Mouse (Mus musculus): Measurements from ENCODE around the gene Scimp. TPM values are rescaled to one million over a fixed set of nuclear protein-coding genes. Genes with fewer than 3 reads are reported as not detected.

The Scimp gene
- polyA plus RNA-seq, 1 experiment = 0.10 TPM

DNA sequence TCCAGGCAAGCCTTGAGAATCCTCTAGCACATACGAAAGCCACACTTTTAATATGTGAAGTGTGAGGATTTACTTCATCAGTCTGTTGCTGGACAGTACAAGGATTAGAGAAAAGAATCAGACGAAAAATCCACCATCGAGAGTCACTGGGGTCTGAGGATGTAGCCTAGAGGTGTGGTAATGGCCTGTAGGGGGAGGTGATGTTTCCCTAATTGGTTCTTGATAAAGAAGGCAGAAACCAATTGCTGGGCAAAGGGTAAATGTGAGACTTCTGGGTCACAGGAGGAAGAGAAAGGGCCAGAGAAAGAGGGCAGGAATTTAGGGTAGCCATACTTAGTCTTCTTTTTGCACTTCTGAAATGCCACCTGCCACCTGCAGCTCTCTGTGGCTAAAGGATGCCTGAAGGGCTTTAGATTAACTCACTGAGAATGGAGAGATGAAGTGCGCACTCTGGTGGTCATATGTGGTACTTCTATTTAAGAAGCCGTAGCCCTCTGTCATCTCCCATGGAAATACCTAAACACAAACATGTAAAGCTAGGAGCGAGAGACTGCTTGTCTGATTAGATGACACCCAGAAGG lies 3.2 kb upstream of the Scimp start:
- no peak overlapping the region for H3ac ChIP-seq (ENCODE audit: control insufficient read depth, insufficient read length)
- no peaks in the 10 kb centered on the region for H3K36me3 ChIP-seq (ENCODE audit: control insufficient read depth, insufficient read depth)
- H3K27me3 ChIP-seq (ENCODE audit: control insufficient read depth, insufficient read depth, insufficient read length) = no peaks in the 10 kb centered on the region
- H3K4me3 ChIP-seq = no peak overlapping the region
- no peak overlapping the region for H3K4me2 ChIP-seq (ENCODE audit: low read depth)
- TF ChIP-seq USF1 (IDR thresholded peaks at IDR 0.05; ENCODE audit: low read depth) (no peak), MAX (IDR thresholded peaks at IDR 0.05; ENCODE audit: low read depth) (no peak), REST (IDR thresholded peaks at IDR 0.05; ENCODE audit: insufficient read depth, insufficient read length) (no peak), SRF (IDR thresholded peaks at IDR 0.05; ENCODE audit: control insufficient read depth, insufficient read length, low read depth) (no peak), MYOG (IDR thresholded peaks at IDR 0.05; ENCODE audit: control insufficient read depth in 1 of 3, insufficient read depth in 1 of 3, insufficient read length in 2 of 3, low read depth in 2 of 3) (no peak), MYOD1 (IDR thresholded peaks at IDR 0.05; ENCODE audit: control insufficient read depth in 1 of 3, insufficient read length in 2 of 3, low read depth in 2 of 3) (no peak)
- no peaks in the 10 kb centered on the region for H3K79me2 ChIP-seq (ENCODE audit: control insufficient read depth, insufficient read depth)

DNA sequence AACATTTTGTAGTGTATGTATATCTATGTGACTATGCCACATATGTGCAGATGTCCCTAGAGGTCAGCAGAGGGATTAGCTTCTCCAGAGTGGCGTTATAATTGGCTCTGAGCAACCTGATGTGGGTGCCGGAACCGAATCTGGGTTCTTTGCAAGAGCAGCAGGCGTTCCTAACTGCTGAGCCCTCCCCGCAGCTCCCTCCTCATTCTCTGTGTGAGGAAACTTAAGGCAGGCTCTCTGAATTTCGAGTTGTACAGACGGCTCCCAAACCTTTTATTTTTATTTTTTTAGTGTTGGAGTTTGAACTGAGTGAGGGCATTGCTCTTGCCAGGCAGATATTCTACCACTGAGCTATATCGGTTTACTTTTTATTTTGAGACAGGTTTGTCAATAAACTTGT lies 2.7 kb upstream of the Scimp start:
- no peak overlapping the region for H3K4me2 ChIP-seq (ENCODE audit: low read depth)
- no peak overlapping the region for H3K4me3 ChIP-seq
- H3K36me3 ChIP-seq (ENCODE audit: control insufficient read depth, insufficient read depth) = no peaks in the 10 kb centered on the region
- no peaks in the 10 kb centered on the region for H3K27me3 ChIP-seq (ENCODE audit: control insufficient read depth, insufficient read depth, insufficient read length)
- no peak for TF ChIP-seq MYOD1 (IDR thresholded peaks at IDR 0.05; ENCODE audit: control insufficient read depth in 1 of 3, insufficient read length in 2 of 3, low read depth in 2 of 3)
- no peak for TF ChIP-seq POLR2AphosphoS2 (IDR thresholded peaks at IDR 0.05; ENCODE audit: insufficient read length, low read depth)
- TF ChIP-seq CEBPB (IDR thresholded peaks at IDR 0.05; ENCODE audit: insufficient read depth, poor library complexity, severe bottlenecking) = no peak
- TF ChIP-seq POLR2A (IDR thresholded peaks at IDR 0.05; ENCODE audit: insufficient read length, low read depth) = no peak
- TF ChIP-seq SRF (IDR thresholded peaks at IDR 0.05; ENCODE audit: control insufficient read depth, insufficient read length, low read depth) = no peak
- no peak for TF ChIP-seq REST (IDR thresholded peaks at IDR 0.05; ENCODE audit: insufficient read depth, insufficient read length)
- no peak for TF ChIP-seq TCF12 (IDR thresholded peaks at IDR 0.05; ENCODE audit: insufficient read depth, poor library complexity, severe bottlenecking)
- TF ChIP-seq MAX (IDR thresholded peaks at IDR 0.05; ENCODE audit: low read depth) = no peak
- no peak for TF ChIP-seq E2F4 (IDR thresholded peaks at IDR 0.05; ENCODE audit: insufficient read depth)
- TF ChIP-seq MYOG (IDR thresholded peaks at IDR 0.05; ENCODE audit: control insufficient read depth in 1 of 3, insufficient read depth in 1 of 3, insufficient read length in 2 of 3, low read depth in 2 of 3) = no peak
- no peak for TF ChIP-seq USF1 (IDR thresholded peaks at IDR 0.05; ENCODE audit: low read depth)
- no peak for TF ChIP-seq TCF3 (IDR thresholded peaks at IDR 0.05; ENCODE audit: insufficient read length, low read depth)
- H3K79me2 ChIP-seq (ENCODE audit: control insufficient read depth, insufficient read depth) = no peaks in the 10 kb centered on the region
- no peak overlapping the region for H3ac ChIP-seq (ENCODE audit: control insufficient read depth, insufficient read length)

DNA sequence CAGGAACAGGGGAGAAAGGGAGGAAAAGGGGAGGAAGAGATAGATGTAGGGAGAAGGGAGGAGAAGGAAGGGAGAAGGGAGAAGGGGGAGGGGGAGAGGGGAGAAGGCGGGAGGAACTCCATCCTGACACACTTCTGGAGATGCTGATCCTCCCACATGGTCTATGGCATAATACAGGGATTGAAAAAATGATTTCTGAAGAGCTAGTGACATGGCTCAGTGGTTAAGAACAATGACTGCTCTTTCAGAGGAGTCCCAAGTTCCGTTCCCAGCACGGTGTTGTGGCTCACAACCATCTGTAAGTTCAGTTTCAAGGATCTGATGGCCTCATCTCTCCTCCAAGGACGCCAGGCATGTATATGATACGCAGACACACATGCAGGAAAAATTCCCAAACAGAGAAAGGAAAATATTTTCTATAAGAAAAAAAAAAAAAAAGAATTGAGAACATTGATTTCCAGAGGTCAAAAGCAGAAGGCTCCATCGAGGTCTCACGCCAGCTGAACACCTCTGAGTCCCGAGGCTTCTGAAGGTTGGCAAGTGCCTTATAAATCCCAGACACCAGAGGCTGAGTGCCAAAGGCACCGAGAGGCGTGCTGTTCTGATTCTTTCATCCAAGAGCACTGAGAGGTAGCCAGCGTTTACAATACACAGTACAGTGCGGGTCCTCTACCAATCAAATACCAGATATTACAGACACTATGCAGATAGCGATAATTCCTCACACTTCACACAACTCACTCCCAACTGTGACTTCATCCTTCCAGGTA lies 730 bp downstream of the Scimp start:
- Histone ChIP-seq H3K4me3 (no peak overlapping the region), H3K79me2 (ENCODE audit: control insufficient read depth, insufficient read depth) (no peaks in the 10 kb centered on the region), H3ac (ENCODE audit: control insufficient read depth, insufficient read length) (no peak overlapping the region), H3K4me2 (ENCODE audit: low read depth) (no peak overlapping the region), H3K36me3 (ENCODE audit: control insufficient read depth, insufficient read depth) (no peaks in the 10 kb centered on the region), H3K27me3 (ENCODE audit: control insufficient read depth, insufficient read depth, insufficient read length) (no peaks in the 10 kb centered on the region)
- TF ChIP-seq POLR2A (IDR thresholded peaks at IDR 0.05; ENCODE audit: insufficient read length, low read depth) (no peak), TCF3 (IDR thresholded peaks at IDR 0.05; ENCODE audit: insufficient read length, low read depth) (no peak), E2F4 (IDR thresholded peaks at IDR 0.05; ENCODE audit: insufficient read depth) (no peak), MAX (IDR thresholded peaks at IDR 0.05; ENCODE audit: low read depth) (no peak), SRF (IDR thresholded peaks at IDR 0.05; ENCODE audit: control insufficient read depth, insufficient read length, low read depth) (no peak), MYOG (IDR thresholded peaks at IDR 0.05; ENCODE audit: control insufficient read depth in 1 of 3, insufficient read depth in 1 of 3, insufficient read length in 2 of 3, low read depth in 2 of 3) (no peak), TCF12 (IDR thresholded peaks at IDR 0.05; ENCODE audit: insufficient read depth, poor library complexity, severe bottlenecking) (no peak), POLR2AphosphoS2 (IDR thresholded peaks at IDR 0.05; ENCODE audit: insufficient read length, low read depth) (no peak)

DNA sequence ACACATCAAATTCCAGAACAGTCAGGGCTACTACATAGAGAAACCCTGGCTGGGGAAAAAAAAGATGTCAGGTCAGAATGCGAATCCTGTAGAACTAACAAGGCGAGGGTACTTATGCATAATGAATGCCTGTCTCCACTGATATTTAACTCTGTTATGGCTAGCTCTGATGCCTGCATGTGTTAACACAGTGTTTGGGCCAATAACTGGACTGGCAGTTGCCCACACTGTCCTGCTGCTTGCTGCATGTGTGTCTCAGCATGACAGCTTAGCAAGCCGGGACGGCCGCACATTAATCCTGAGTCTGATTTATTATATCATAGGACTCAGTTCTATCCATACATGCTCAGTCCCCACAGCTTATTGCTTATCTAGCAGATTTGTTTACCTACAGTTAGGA lies 1.3 kb downstream of the Scimp start:
- no peaks in the 10 kb centered on the region for H3K27me3 ChIP-seq (ENCODE audit: control insufficient read depth, insufficient read depth, insufficient read length)
- no peak overlapping the region for H3K4me3 ChIP-seq
- H3K36me3 ChIP-seq (ENCODE audit: control insufficient read depth, insufficient read depth) = no peaks in the 10 kb centered on the region
- no peak overlapping the region for H3ac ChIP-seq (ENCODE audit: control insufficient read depth, insufficient read length)
- H3K4me2 ChIP-seq (ENCODE audit: low read depth) = no peak overlapping the region
- no peak for TF ChIP-seq POLR2AphosphoS2 (IDR thresholded peaks at IDR 0.05; ENCODE audit: insufficient read length, low read depth)
- TF ChIP-seq MAX (IDR thresholded peaks at IDR 0.05; ENCODE audit: low read depth) = no peak
- no peak for TF ChIP-seq REST (IDR thresholded peaks at IDR 0.05; ENCODE audit: insufficient read depth, insufficient read length)
- TF ChIP-seq SRF (IDR thresholded peaks at IDR 0.05; ENCODE audit: control insufficient read depth, insufficient read length, low read depth) = no peak
- TF ChIP-seq MYOD1 (IDR thresholded peaks at IDR 0.05; ENCODE audit: control insufficient read depth in 1 of 3, insufficient read length in 2 of 3, low read depth in 2 of 3) = no peak
- TF ChIP-seq E2F4 (IDR thresholded peaks at IDR 0.05; ENCODE audit: insufficient read depth) = no peak
- TF ChIP-seq USF1 (IDR thresholded peaks at IDR 0.05; ENCODE audit: low read depth) = no peak
- no peak for TF ChIP-seq TCF12 (IDR thresholded peaks at IDR 0.05; ENCODE audit: insufficient read depth, poor library complexity, severe bottlenecking)
- H3K79me2 ChIP-seq (ENCODE audit: control insufficient read depth, insufficient read depth) = no peaks in the 10 kb centered on the region

DNA sequence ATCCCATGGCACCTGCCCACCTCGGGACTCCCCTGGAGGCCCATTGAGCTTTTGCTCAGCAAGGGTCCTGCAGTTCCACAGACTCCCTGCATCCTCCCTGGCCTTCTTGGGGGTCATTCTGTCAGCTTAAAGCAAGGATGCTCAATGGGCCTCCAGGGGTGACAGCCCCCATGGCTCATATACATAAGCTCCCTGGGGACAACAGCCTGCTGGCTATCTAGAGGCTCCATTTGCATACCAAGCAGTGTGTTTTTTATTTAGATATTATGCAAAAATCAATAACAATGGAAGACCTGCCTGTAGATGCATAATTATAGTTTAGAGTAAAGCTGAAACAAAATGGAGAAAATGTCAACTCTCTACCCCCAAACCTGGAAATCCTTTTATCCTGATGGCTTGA lies 3.4 kb downstream of the Scimp start:
- Histone ChIP-seq H3K4me3 (no peak overlapping the region), H3K36me3 (ENCODE audit: control insufficient read depth, insufficient read depth) (no peaks in the 10 kb centered on the region), H3K79me2 (ENCODE audit: control insufficient read depth, insufficient read depth) (no peaks in the 10 kb centered on the region), H3K27me3 (ENCODE audit: control insufficient read depth, insufficient read depth, insufficient read length) (no peaks in the 10 kb centered on the region), H3ac (ENCODE audit: control insufficient read depth, insufficient read length) (no peak overlapping the region), H3K4me2 (ENCODE audit: low read depth) (peak overlapping the region; percentile 69)
- no peak for TF ChIP-seq POLR2AphosphoS2 (IDR thresholded peaks at IDR 0.05; ENCODE audit: insufficient read length, low read depth)
- no peak for TF ChIP-seq MYOG (IDR thresholded peaks at IDR 0.05; ENCODE audit: control insufficient read depth in 1 of 3, insufficient read depth in 1 of 3, insufficient read length in 2 of 3, low read depth in 2 of 3)
- no peak for TF ChIP-seq REST (IDR thresholded peaks at IDR 0.05; ENCODE audit: insufficient read depth, insufficient read length)
- TF ChIP-seq TCF3 (IDR thresholded peaks at IDR 0.05; ENCODE audit: insufficient read length, low read depth) = no peak
- no peak for TF ChIP-seq USF1 (IDR thresholded peaks at IDR 0.05; ENCODE audit: low read depth)
- no peak for TF ChIP-seq POLR2A (IDR thresholded peaks at IDR 0.05; ENCODE audit: insufficient read length, low read depth)
- TF ChIP-seq MAX (IDR thresholded peaks at IDR 0.05; ENCODE audit: low read depth) = no peak
- TF ChIP-seq E2F4 (IDR thresholded peaks at IDR 0.05; ENCODE audit: insufficient read depth) = no peak
- no peak for TF ChIP-seq TCF12 (IDR thresholded peaks at IDR 0.05; ENCODE audit: insufficient read depth, poor library complexity, severe bottlenecking)
- no peak for TF ChIP-seq CEBPB (IDR thresholded peaks at IDR 0.05; ENCODE audit: insufficient read depth, poor library complexity, severe bottlenecking)
- TF ChIP-seq MYOD1 (IDR thresholded peaks at IDR 0.05; ENCODE audit: control insufficient read depth in 1 of 3, insufficient read length in 2 of 3, low read depth in 2 of 3) = no peak
- TF ChIP-seq SRF (IDR thresholded peaks at IDR 0.05; ENCODE audit: control insufficient read depth, insufficient read length, low read depth) = no peak
